Mouse (Mus musculus) heart, adult 9 months (tissue): ENCODE data around the gene Gzmk.
A peak's percentile ranks its signal among the peaks of the same experiment; 100 is the strongest.
"Not testable (repeated sequence)": the region's sequence is repeated elsewhere in the genome, so short reads cannot be mapped to it uniquely, and the experiment has no call there.

Experiments
- DNase-seq, 2 experiments: peaks; one replicate each; pipeline ENCODE4 v3.0.0; 2022; ENCODE audit warnings: low spot score in 2 of 2

The Gzmk gene

GRCm38 (mm10) chr13:113225811-113226210 is at the start of gene Gzmk:
Gene Gzmk, minus strand, starts transcription at chr13:113225908.
- DNase-seq = no peak

DNA sequence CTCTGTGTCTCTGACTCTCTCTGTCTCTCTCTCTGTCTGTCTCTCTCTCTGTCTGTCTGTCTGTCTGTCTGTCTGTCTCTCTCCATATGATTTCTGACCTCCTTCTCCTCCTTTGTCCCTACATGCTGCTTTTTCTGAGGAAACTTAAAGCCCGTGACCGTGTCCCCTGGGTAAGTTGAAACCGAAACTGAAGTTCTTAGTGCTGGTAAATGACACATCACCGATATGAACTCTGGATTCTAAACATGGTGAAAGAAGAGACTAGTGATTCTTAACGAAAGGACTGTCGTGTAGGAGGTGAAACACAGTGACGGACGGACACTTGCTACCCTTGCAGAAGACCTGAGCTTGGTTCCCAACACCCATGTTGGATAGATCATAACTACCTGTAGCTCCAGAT is 45.5 kb upstream of the Gzmk start:
- no peak for DNase-seq

DNA sequence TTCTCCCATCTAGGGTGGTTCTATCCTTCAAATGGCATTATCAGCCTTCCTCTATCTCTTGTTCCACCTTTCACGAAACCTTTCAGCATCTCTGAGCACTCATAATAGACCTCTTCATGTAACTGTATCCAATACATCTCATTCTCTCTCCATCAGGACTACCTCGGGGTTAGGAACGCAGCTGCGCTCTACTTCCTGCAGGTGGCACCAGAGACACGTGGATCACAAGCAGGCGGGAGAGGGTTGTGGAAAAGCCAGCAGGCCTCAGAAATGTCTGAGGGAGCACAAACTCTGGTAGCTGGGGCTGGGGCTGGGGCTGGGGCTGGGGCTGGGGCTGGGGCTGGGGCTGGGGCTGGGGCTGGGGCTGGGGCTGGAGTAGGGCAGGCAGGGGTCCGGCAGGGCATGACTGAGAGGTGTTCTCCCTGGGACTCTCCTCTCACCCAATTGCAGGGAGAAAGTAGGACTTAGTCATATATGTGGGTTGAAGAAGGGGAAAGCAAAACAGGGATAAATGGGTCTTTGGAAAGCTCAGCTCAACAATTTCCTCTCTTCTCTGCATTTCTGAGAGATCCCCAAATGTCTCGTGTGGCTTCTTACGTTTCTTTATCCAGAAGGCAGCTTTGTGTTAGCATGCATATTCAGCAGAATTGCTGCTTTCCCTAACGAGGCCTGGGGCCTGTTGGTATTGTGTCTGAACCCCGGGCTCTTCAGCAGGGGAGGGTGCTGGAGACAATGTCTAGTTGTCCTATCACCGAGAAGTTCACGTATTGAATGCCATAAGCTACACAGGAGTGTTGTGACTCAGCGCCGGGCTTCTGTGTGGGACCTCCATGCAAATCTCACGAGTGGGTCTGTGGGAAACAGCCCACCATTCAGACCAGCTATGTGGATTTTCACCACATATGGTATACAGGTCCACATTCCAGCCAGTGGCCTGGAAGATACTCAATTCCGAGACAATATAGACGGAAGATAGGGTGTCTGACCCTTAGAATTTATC is 44.4 kb upstream of the Gzmk start:
- DNase-seq = peak; percentile 52 to 69

GRCm38 (mm10) chr13:113267204-113267603 is 41.5 kb upstream of the Gzmk start:
- DNase-seq = no peak

GRCm38 (mm10) chr13:113266495-113266951 is 40.8 kb upstream of the Gzmk start:
- DNase-seq = peak; percentile 17 to 59

DNA sequence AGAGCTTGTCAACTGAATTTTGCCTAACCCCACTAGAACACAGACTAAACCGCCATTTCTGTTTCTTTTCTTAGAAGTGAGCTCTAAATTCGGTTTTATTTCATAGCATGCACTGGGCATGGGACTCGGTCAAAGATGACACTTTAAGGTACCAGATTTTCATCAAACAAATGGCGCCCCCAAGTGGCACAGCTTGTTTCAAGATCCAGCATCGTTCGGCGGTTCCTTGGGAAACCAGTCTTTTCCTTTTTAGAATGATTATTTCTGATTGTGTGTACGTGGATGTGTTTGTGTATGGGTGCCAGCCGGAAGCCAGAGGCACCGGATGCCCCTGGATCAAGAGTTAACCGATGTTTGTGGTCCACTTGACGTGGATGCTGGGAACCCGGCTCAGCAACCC is 39.5 kb upstream of the Gzmk start:
- no peak for DNase-seq

DNA sequence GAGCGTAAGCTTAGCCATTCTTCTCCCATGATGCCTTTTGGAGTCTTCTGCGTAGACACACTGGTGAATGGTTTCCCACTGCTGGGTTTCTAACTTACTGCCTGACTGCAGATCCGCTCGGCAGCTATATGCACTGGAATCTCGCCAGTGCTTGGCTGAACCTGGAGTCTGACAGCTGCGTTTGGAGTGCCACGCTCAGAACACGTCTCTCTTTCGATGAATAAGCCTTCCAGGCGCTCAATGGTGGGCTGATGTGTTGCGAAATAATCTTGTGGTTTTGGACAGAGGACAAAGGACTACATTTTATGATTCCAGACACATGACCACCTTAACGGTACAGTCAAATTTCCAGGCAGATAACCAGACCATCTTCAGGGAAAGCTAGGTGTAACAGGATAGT is 37.1 kb upstream of the Gzmk start:
- no peak for DNase-seq

GRCm38 (mm10) chr13:113259237-113259636 is 33.5 kb upstream of the Gzmk start:
- DNase-seq = no peak

DNA sequence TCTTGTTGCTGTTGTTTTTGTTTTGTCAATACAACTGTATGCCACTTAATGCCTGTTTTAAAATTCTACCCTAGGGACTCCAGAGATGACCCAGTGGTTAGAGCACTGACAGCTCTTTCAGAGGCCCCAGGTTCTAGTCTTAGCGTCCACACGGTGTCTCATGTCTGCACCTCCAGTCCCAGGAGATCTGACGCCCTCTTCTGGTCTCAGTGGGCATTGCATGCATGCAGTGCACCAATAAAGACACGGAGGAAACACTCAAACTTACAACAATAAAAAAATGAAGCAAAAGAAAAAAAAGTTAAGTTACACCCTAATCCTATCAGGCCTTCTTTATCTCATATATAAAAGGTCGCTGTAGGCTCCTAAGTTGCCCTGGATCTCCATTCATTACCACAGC is 31.5 kb upstream of the Gzmk start:
- DNase-seq = no peak

DNA sequence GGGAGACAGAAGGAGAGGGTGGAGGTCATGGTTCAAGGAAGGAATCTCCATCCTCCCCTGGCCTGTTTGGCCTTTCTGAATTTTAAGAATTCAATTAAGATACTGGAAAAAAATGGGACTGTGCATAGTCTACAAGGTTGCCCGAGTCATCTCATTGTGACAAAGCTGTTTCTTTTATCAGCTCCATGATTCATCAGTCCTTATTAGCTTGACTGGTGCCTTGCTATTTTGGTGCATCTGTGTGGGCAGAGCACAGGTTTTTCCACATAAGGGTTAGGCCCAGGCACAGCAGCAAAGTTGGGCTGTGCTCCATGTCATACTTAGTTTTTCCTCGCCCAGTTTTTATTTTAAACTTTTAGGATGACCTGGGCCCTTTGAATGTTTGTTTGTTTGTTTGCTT is 31.1 kb upstream of the Gzmk start:
- no peak for DNase-seq

- DNase-seq = not testable (repeated sequence)
Measured at GRCm38 (mm10) chr13:113252580-113252979, 26.9 kb upstream of the Gzmk start.

GRCm38 (mm10) chr13:113245025-113245424 is 19.3 kb upstream of the Gzmk start:
- no peak for DNase-seq

- DNase-seq = no peak
Measured at GRCm38 (mm10) chr13:113242129-113242528, 16.4 kb upstream of the Gzmk start.

DNA sequence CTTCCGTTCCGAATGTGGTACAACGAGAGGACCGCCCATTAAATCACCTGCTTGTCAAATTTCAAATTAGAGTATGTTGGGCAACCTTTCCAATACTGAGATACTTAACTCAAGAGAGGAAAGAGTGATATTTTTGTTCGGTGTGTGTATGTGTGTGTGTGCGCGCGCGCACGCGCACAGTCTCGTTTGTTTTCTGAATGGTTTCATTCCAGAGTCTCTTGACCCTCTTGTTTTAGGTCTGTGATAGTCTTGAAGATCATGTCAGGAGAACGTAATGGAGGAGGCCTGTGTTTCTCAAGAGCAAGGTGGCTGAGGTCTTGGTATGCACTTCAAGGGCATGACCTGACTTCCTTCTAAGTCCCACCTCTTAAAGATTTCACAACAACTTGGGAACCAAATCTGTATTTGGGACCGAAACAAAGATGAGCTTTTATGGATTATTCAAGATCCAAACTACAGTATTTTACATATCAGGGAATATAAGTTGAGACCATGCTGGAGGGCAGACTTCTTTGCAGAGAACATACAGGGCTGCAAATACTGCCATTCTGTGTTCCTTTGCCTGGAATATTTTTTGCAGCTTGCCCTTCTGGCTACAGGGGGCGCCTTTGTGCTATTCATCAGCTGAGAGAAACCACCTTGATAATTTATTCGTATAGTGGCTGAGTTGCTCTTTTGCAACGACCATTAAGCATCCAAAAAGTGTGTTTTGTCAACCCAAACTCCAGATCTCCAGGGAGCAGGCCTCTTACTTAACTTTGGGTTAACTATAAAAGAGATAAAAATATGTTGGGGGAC is 2.2 kb upstream of the Gzmk start:
- DNase-seq = no peak

DNA sequence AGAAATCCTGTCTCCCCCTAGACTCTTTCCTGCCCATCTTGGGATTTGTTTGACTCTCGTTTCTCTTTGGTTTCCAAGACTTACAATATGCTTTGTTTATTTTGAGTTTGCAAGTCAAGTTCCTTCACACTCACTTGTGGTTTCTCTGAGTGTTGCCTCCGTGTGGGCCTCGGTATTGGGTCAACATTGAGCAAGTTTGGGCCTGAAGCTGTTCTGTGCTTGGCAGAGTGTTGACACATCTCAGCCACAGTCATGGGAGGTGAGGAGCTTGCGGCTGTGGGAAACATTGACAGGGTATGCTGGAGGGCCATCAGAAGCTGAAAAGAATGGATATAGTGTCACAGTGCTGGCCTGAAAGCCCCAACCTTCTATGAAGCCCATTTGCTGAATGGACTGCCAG is 1.4 kb upstream of the Gzmk start:
- no peak for DNase-seq

- DNase-seq = peak; percentile 70 to 82
Measured at GRCm38 (mm10) chr13:113224105-113224504, 1.6 kb downstream of the Gzmk start.

- no peak for DNase-seq
Measured at GRCm38 (mm10) chr13:113221851-113222250, 3.9 kb downstream of the Gzmk start.

DNA sequence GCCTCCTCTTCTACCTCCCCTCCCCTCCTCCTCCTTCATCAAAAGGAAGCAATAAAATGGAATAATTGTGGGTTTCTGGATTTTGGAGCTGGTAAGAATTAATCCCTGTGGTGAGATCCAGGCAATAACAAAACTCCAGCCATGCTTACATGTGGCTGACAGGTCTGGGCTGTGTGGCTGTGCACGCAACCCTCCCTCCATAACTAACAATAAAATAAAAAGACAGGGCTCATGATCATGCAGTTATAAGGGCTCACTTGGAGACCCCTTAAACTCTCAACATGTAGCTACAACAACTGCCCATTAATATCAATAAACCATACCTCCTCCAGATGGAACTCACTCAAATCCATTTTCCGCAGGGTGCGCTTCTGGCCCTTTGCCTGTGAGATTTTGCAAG is 11.8 kb downstream of the Gzmk start:
- no peak for DNase-seq

DNA sequence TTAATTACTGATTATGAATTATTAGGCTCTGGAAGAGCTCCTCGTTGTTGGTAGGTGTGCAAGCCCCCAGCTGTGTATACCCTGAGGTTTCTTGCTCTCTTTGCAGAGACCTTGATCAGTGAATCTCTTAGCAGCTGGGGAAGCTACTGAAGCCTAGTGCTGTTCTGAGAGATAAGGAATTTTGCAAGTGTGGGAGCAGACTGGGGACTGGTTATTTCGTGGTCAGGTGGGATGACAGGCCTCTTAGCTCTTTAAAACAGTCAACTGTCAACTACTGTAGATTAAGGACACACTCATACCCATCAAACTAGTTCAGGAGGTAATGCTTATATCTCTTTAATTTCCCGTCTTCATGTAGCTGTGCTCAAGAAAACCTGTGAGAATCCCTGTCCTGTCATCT is 13.3 kb downstream of the Gzmk start:
- DNase-seq = no peak

- DNase-seq = no peak
Measured at GRCm38 (mm10) chr13:113211345-113211744, 14.4 kb downstream of the Gzmk start.

DNA sequence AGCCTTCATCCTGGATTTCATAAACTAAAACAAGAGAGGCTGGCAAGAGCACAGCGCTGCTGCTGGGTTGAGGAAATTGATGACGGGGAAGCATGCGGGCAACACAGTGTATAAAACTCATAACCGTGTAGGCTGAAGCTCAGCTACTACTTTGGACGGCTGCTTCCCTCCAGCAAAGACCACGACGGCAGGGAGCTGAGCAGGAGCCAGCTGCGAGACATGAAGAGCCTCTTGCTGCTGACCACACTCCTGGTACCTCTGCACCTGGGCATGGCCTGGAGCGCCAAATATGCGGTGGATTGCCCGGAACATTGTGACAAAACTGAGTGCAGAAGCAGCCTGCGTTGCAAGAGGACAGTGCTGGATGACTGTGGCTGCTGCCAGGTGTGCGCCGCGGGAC is 16.1 kb downstream of the Gzmk start, which contains the start of gene Esm1:
Gene Esm1 (plus strand): TSS at position 36 of the 400 bp plus-strand sequence.
- no peak for DNase-seq

DNA sequence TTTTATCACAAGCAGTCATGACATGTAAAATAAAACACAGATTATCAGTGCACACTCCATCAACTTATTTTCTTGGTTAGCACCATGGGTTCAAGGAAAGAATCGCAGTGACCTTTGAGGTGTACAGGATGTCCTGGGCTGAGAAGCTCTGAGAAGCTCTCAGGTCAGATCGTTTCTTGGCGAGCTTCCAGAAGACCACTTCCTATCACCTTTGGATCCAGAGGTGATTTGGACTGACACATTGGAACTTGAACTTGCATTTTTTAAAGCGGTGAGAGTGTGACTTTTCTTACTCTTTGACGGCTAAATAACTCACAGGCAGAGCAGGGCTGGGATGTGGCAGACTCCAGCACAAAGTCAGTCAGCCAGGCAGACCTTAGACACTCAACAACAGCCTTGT is 20.4 kb downstream of the Gzmk start:
- DNase-seq = no peak

DNA sequence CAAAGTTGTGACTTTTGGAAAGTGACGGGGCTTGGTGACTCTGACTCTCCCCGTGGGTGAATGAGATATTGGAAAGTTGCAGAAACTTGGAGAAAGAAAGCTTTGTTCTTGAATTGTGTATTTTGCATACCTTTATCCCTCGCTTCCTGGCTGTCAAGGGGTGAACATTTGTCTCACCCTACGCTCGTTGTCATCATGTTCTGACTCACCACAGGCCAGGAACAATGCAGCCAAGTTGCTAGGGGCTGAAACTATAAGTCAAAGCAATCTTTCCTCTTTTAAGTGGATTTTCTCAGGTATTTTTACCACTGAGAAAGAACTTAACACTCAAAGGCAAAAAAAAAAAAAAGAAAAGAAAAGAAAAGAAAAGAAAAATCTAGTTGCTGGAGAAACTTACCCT is 22.6 kb downstream of the Gzmk start:
- DNase-seq = no peak
